In genomic region chr2:181759041-181759440, GRCm38 (mm10) we compare ENCODE assay signal across 10 mouse cellular contexts. TPM values are rescaled to one million over a fixed set of nuclear protein-coding genes. Genes with fewer than 3 reads are reported as not detected.
DNase-seq lines count a peak whose midpoint lies in the region; ATAC-seq lines count a peak whose summit lies in the region.
"Had no signal": no experiment of that assay in that cellular context is flagged by ENCODE, and none has a peak within 500 bp of the region (broad histone marks: within the 10 kb centered on the region; RNA-seq: fewer than 3 reads in every experiment).

No protein-coding gene starts in this region.

- peak; percentile 68 for ATAC-seq in midbrain, embryonic 13.5 days
- ATAC-seq in kidney, embryonic 15.5 days (replicated peaks; ENCODE audit: low FRiP score) = no peak
- ATAC-seq: CD4-positive, CD25-positive, alpha-beta regulatory T cell, adult 4 months had no signal

- peaks cover 51% of the 10 kb centered on the region for H3K4me1 ChIP-seq in hindbrain, embryonic 10.5 days (replicated peaks)
- H3K4me1 ChIP-seq in midbrain, embryonic 13.5 days (replicated peaks) = peaks cover 52% of the 10 kb centered on the region
- H3K4me1 ChIP-seq in kidney, embryonic 15.5 days = no peaks in the 10 kb centered on the region

- H3K4me2 ChIP-seq in midbrain, embryonic 13.5 days (replicated peaks) = 0 out of 2 replicates have a peak overlapping the region, but pooled peaks have one; percentile 9
- no peak overlapping the region for H3K4me2 ChIP-seq in kidney, embryonic 15.5 days

- H3K4me3 ChIP-seq in hindbrain, embryonic 10.5 days = no peak overlapping the region
- H3K4me3 ChIP-seq in midbrain, embryonic 13.5 days (replicated peaks) = no peak overlapping the region
- H3K4me3 ChIP-seq in kidney, embryonic 15.5 days (replicated peaks) = no peak overlapping the region

- H3K9me3 ChIP-seq in hindbrain, embryonic 10.5 days = no peaks in the 10 kb centered on the region
- H3K9me3 ChIP-seq in midbrain, embryonic 13.5 days = no peaks in the 10 kb centered on the region
- H3K9me3 ChIP-seq in kidney, embryonic 15.5 days (replicated peaks) = no peaks in the 10 kb centered on the region

- no peak overlapping the region for H3K9ac ChIP-seq in midbrain, embryonic 13.5 days (replicated peaks)
- no peak overlapping the region for H3K9ac ChIP-seq in kidney, embryonic 15.5 days

- peak; percentile 19 to 67 for DNase-seq in left cerebral cortex, adult 18-20 months (ENCODE audit: low spot score in 2 of 2)
- DNase-seq in left cerebral cortex, adult 11 months (ENCODE audit: low spot score) = no peak
- DNase-seq in hindbrain, embryonic 10.5 days (ENCODE audit: low spot score) = peak; percentile 66
- no peak for DNase-seq in gastrocnemius, postnatal 14 days
- no peak for DNase-seq in kidney, postnatal 14 days
- no peak for DNase-seq in ovary, postnatal 36 days (ENCODE audit: low spot score)

- WGBS in hindbrain, embryonic 10.5 days = 27% methylated on average over 4 of the region's 4 CpGs
- WGBS in midbrain, embryonic 13.5 days = 6% methylated on average over 4 of the region's 4 CpGs
- 46% methylated on average over 4 of the region's 4 CpGs for WGBS in kidney, embryonic 15.5 days

- intact Hi-C loops in gastrocnemius, postnatal 14 days (cut with DNase I; ENCODE audit: low total_unique reads) = no loop called here

- no peaks in the 10 kb centered on the region for H3K27me3 ChIP-seq in hindbrain, embryonic 10.5 days (ENCODE audit: insufficient read depth, poor library complexity, severe bottlenecking)
- H3K27me3 ChIP-seq in midbrain, embryonic 13.5 days = no peaks in the 10 kb centered on the region
- peaks cover 13% of the 10 kb centered on the region for H3K27me3 ChIP-seq in kidney, embryonic 15.5 days

- no peaks in the 10 kb centered on the region for H3K36me3 ChIP-seq in hindbrain, embryonic 10.5 days
- H3K36me3 ChIP-seq in midbrain, embryonic 13.5 days = no peaks in the 10 kb centered on the region
- H3K36me3 ChIP-seq in kidney, embryonic 15.5 days = no peaks in the 10 kb centered on the region

- peak overlapping the region; percentile 78 for H3K27ac ChIP-seq in hindbrain, embryonic 10.5 days
- H3K27ac ChIP-seq in midbrain, embryonic 13.5 days = peak overlapping the region; percentile 82
- H3K27ac ChIP-seq in kidney, embryonic 15.5 days = no peak overlapping the region

RNA-seq across cellular contexts. Expression of gene Myt1, which starts 4.1 kb away (rescaled TPM):
- total RNA-seq in left cerebral cortex, adult 18-20 months (2021) = 10 to 100 TPM; 10.4 to 15.5 TPM
- polyA plus RNA-seq in hindbrain, embryonic 10.5 days (2016; fragmentation: Nextera tagmentation; extraction: Ambion mirVana) = 18.3 and 33.0 TPM in 2 replicates
- polyA plus RNA-seq in midbrain, embryonic 13.5 days (2015; fragmentation: Nextera tagmentation; extraction: Ambion mirVana) = 46.9 and 49.2 TPM in 2 replicates
- 0.26 and 0.71 TPM in 2 replicates for polyA plus RNA-seq in kidney, embryonic 15.5 days (2015; fragmentation: Nextera tagmentation; extraction: Ambion mirVana)
- not detected for total RNA-seq in gastrocnemius, postnatal 14 days (2021)
- total RNA-seq: megakaryocyte progenitor cell, adult 5-6 weeks had no signal
- polyA plus RNA-seq: CD4-positive, CD25-positive, alpha-beta regulatory T cell, adult 4 months had no signal

RNA-seq across cellular contexts. Expression of gene Oprl1, which starts 44.2 kb away (rescaled TPM):
- total RNA-seq in left cerebral cortex, adult 18-20 months (2021) = 10 to 100 TPM; 57.5 to 61.9 TPM
- polyA plus RNA-seq in hindbrain, embryonic 10.5 days (2016; fragmentation: Nextera tagmentation; extraction: Ambion mirVana) = 5.6 and 17.3 TPM in 2 replicates
- polyA plus RNA-seq in midbrain, embryonic 13.5 days (2015; fragmentation: Nextera tagmentation; extraction: Ambion mirVana) = 82.3 and 83.9 TPM in 2 replicates
- 0.36 and 1.9 TPM in 2 replicates for polyA plus RNA-seq in kidney, embryonic 15.5 days (2015; fragmentation: Nextera tagmentation; extraction: Ambion mirVana)
- not detected for total RNA-seq in gastrocnemius, postnatal 14 days (2021)
- total RNA-seq: megakaryocyte progenitor cell, adult 5-6 weeks had no signal
- polyA plus RNA-seq: CD4-positive, CD25-positive, alpha-beta regulatory T cell, adult 4 months had no signal

Comparison
In these comparisons a context has a peak if more than half of its experiments do, and no peak if none do; other contexts are left out.
1. DNase-seq: peak in left cerebral cortex, adult 18-20 months (2 of 2) and hindbrain, embryonic 10.5 days (single experiment); none in left cerebral cortex, adult 11 months (single experiment), gastrocnemius, postnatal 14 days (single experiment), kidney, postnatal 14 days (single experiment) and ovary, postnatal 36 days (single experiment).
2. RNA of gene Myt1, which starts 4.1 kb away (polyA plus RNA-seq): 46.9 to 49.2 TPM in midbrain, embryonic 13.5 days and 18.3 to 33.0 TPM in hindbrain, embryonic 10.5 days; 0.26 to 0.71 TPM in kidney, embryonic 15.5 days; every median in the first group is over 10 times any median in the second.